Mouse (Mus musculus) activated CD4-positive, CD25-positive, alpha-beta regulatory T cell (primary cell): ENCODE data around the gene Kbtbd12. TPM values are rescaled to one million over a fixed set of nuclear protein-coding genes. Genes with fewer than 3 reads are reported as not detected.

Experiments
- polyA plus RNA-seq, 2 experiments: library from polyadenylated mRNA; unstranded; fragments of 100-300 nt; shearing (Covaris generic); gene quantifications; one replicate each; pipeline ENCODE4 v1.2.1; 2017

Gene Kbtbd12
- polyA plus RNA-seq, result not detected

DNA sequence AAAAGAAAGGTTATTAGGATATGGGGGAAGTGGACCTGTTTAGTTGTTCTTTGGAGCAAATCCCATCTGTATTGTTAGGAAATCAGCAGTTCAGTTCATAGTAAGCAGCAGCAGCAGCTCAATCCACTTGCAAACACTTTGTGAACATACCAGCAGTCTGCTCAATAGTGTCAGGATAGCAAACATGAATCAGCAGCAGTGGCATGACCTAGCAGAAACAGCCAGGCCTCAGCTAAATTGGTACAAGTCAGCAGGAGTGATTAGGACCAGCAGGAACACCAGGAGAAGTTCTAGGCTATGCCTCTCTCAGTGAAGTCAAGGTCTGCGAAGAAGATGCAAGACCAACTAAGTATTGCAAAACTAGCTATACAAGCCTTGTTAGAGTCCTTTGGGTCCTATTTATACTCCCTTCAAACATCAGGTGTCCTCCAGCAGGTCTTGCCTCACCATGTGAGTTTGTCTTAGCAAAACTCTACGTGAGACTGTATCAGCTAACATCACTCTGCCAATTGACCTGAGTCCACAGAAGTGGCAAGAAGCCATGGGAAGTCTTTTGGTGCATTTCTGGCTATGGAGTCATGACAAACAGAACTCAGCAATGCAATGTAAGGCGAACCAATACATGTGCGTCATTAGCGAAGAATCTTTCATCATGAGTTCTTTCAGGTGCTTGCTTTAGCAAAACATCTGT is at the start of gene Kbtbd12:
TSS of gene Kbtbd12 (minus strand) at position 340 of the 691 bp plus-strand sequence.

DNA sequence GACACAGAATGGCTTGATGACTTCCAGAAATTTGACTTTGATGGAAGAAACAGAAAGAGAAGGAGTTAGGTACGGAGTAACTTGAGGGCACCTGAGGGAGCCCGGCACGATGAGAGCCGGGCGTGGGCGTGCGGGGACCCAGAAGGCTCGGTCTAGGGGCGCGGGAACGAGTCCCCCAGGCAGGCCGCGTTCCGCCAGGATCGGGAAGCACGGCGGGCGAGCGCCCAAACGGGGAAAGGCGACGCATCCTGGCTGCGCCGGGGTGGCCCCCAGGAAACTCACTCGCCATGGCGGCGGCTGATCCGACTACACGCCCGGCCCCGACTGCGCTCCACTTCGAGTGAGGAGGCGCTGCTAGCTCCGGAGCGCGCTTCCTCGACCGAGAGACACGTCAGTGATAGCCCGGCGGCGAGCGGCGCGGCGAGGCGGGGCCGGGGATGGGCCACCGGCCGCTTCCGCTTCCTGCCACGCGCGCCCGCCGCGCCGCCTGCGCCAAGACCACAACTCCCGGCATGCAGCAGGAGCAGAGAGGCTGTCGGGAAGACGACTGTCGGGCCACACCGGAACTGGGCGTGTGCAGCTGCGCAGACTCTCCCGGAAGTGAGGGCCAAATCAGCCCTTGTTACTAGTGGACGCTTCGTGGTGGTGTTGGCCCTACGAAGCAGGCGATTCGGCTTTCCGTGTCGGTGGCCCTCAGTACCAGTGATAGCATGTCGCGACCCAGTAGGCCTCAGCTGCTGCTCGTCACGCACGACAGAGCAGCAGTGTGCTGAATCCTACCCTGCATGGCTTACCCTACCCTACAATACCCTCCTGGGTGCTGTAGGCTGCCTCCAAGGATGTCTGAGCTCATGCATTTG is 119.1 kb downstream of the Kbtbd12 start, which contains the start of gene Sec61a1:
TSS of gene Sec61a1 (minus strand) at position 502 of the 860 bp plus-strand sequence.

Other genes starting within 250 kb of the Kbtbd12 start
- gene Eefsec, start 191.4 kb downstream of the Kbtbd12 start, polyA plus RNA-seq, result 10 to 100 TPM; 42.8 to 55.8 TPM
- gene Ruvbl1, start 172.5 kb downstream of the Kbtbd12 start, polyA plus RNA-seq, result 10 to 100 TPM; 53.5 to 79.3 TPM
- gene Sec61a1, start 119.0 kb downstream of the Kbtbd12 start, polyA plus RNA-seq, result 100 to 1,000 TPM; 196 to 257 TPM
- gene Mgll, start 86.5 kb upstream of the Kbtbd12 start, polyA plus RNA-seq, result 1 to 10 TPM in 1 of 2 experiments, under 1 TPM in 1; 0.82 to 3.8 TPM
- gene Abtb1, start 204.0 kb upstream of the Kbtbd12 start, polyA plus RNA-seq, result 10 to 100 TPM; 60.5 to 69.7 TPM
- 1 to 10 TPM in 1 of 2 experiments, not detected in 1; 2.3 TPM for gene Podxl2, start 237.1 kb upstream of the Kbtbd12 start, polyA plus RNA-seq